Mouse (Mus musculus) large intestine, adult 2 months (tissue): Measurements from ENCODE around the gene Dock4. TPM values are rescaled to one million over a fixed set of nuclear protein-coding genes. Genes with fewer than 3 reads are reported as not detected.

Source experiments
- DNase-seq: peaks from one replicate; pipeline ENCODE4 v3.0.0-alpha.2; 2012; ENCODE audit warnings: low read depth, low spot score
- WGBS: fragments of 180-500 bp; shearing (Covaris S2); methylation state at CpG from one replicate; pipeline ENCODE4 v1.1.7; 2018; 5-methylcytosine and 5-hydroxymethylcytosine counted together
- polyA plus RNA-seq: library from polyadenylated mRNA; depleted of rRNA; stranded (reverse); fragments of >200 nt; gene quantifications from 2 replicates; pipeline ENCODE4 v1.2.3, GENCODE M21; 2012

The Dock4 gene
- polyA plus RNA-seq, 1 experiment: 0.69 TPM

DNA sequence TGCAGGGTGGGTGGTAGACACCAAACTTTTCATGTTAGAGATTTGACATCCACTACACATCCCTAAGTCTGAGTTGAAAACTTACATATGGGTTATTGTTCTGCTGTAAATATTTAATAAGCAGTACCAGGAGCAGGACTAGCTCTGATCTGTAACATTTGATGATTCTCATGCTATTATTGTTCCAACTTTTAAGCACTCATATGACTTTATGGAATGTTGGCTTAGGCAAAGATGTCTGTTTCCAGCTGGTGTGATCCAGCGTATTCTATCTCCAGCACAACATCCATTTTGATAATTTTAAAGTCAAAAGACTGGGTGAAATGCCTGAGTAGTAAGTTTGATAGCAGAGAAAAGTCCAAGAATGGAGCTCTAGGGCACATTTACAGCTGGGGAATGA is 261.4 kb downstream of the Dock4 start:
- 77% methylated on average over 1 of the region's 1 CpGs for WGBS

DNA sequence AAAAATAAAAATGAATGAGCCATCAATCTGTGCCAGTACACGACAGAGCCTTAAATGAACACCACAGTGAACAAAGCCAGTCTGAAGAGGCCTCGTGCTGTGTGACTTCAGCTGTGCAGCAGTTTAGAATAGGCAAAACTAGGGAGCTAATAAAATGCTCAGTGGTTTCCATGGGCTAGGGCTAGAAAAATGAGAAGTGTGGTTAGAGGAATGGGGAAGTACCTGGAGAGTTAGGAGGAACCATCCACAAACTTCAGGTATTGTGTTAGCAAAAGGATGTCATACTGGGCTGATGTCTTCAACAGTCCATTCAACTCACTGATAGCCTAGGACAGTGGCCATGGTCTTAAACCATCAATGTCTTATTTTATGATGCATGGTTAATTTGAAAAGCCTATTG is 263.3 kb downstream of the Dock4 start:
- WGBS: 87% methylated on average over 2 of the region's 2 CpGs

More for the DNA sequence above, 261.4 kb downstream of the Dock4 start:
- DNase-seq: no peak

DNA sequence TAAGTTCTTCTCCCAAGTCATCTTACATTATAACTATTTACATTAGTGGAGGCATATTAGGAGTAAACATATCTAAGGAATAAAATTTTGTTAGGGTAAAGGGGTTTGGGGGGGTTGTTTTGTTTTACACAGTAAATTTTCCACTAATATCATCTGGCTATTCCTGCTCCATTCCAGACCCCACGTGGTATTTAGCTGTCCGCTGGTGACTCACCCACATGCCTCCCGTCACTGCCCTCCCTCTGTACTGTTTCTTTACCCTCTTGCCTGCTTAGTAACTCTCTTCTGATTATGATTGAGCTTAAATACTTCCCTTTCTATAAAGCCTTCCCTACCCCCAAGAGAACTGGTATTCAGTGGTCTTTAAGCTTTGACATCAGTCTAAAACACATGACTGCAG is 266.5 kb downstream of the Dock4 start:
- no peak for DNase-seq
- 74% methylated on average over 3 of the region's 3 CpGs for WGBS

More for the DNA sequence above, 263.3 kb downstream of the Dock4 start:
- DNase-seq: no peak

DNA sequence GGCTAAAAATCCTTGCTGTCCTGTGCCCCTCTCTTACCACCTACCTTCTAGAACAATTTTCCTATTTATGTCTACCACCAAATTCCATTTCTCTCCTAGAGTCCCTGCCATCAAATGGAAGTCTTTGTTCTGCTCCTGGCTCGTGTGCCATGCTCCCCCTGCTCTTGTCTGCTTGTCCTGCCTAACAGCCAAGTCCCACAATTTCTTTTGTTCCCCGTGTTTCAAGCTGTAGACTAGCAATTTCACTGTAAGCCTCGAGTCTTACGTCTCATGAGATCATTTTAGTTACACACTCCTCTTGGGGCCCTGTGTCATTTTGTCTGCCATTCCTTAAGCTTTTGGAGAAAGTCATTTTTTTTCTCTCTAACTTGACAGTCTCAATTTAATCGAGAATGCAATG is 268.5 kb downstream of the Dock4 start:
- WGBS: 66% methylated on average over 5 of the region's 5 CpGs
- no peak for DNase-seq

DNA sequence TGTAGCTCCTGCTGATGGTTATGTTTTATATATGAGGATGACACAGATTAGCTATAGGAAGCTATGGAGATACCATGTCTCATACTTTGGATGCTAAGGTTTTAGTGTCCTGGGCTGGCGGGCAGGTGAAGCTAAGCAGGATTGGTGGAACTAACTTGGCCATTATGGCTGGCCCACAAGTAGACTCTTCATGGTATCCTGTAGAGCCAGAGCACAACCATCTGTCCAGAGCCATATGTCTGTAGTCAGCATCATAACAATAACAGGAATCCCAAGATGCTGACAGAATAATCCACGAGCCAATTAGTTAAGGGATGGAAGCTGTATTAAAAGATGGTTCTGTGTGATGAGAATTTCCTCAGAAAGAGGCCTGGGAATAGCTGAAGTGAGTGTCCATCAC is 269.4 kb downstream of the Dock4 start:
- DNase-seq: no peak
- 81% methylated on average over 2 of the region's 2 CpGs for WGBS

DNA sequence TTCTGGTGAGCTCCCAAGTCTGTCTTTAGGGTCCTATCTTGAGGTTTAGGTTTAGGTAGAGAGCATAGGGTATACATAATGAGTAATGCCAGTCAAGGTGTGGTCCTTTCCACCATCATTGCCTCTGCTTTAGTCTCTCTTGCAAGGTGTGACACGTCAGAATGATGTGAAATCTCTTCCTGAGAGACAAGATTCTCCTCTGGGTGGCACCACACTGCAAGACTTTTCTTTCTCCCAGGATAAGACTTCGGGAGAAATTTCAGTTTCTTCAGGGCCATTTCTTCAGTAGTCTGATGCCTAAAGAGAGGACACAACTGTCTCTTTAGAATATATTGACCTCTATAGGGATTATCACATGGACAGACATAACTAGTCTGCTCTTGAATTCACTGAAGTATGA is 282.6 kb downstream of the Dock4 start:
- no peak for DNase-seq
- 72% methylated on average over 2 of the region's 2 CpGs for WGBS

DNA sequence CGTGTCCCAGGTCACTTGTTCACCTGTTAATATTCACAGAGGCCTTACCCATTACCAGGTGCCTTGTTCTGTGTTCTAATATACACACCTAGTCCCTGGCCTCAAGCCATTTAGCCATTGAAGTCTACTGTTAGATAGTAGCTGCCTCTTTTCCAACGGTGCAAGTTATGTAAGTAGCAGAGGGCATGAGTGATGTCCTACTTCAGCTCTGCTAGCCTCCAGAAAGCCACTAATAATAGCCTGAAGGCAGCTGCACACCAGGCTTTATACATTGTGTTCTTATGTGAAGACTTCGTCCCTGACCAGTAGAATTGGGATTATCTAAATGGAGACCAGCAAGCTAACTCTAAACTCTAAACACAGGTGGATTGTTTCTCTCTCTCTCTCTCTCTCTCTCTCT is 285.0 kb downstream of the Dock4 start:
- WGBS: 82% methylated on average over 3 of the region's 3 CpGs

DNA sequence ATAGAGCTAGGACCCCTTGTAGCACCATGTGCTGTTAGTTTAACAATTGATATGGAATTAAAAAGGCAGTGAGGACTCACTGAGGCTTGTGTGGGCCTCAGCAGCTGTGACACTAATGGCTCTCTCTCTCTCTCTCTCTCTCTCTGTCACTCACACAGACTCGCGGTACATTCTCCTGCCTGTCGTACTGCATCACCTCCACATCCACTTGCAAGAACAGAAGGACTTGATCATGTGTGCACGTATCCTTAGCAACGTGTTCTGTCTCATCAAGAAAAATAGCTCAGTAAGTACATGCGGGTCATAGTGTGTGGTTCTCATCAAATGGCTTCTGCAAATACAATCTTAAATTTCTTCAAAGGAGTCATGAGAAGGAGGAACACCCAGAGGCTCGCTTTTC is 299.7 kb downstream of the Dock4 start:
- WGBS: 92% methylated on average over 7 of the region's 7 CpGs
- DNase-seq: no peak

More for the DNA sequence above, 285.0 kb downstream of the Dock4 start:
- no peak for DNase-seq

DNA sequence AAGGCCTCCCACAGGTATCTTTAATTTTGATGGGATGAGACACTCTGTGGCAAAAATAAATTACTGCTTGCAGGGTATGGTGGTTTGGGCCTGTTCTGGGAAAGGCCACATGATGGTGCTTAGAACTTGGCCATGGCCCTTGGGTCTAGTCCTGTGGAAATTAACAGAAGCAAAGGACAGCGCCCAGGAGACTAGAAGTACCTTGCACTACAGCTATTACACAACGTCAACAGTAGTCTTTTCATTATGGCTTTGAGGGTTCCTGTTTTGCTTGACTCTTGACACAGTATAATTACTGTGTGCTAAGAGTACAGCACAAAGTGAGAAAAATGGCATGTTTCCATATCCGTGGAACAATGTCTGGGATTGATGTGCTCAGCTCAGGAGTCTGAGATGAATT is 300.3 kb downstream of the Dock4 start:
- 73% methylated on average over 3 of the region's 3 CpGs for WGBS
- DNase-seq: no peak

DNA sequence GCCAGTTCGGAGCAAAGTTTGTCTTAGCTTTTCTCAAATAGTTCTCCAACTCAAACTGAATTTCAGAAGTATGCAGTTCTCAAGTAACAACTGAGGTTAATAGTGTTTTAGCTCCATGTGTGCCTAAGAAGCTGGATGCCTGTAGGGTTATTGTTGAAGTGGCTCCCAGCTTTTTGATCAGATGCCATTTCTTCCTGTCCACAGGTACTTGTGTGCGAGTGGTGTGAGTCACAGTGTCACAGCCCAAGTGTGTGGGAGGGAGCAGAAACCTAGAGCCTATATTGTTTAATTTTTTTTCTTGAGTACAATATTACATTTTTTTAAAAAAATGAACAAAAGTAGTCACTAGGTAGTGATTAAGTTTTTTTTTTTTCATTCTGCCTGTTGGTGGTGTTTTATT is 313.5 kb downstream of the Dock4 start:
- no peak for DNase-seq
- WGBS: 93% methylated on average over 2 of the region's 2 CpGs

DNA sequence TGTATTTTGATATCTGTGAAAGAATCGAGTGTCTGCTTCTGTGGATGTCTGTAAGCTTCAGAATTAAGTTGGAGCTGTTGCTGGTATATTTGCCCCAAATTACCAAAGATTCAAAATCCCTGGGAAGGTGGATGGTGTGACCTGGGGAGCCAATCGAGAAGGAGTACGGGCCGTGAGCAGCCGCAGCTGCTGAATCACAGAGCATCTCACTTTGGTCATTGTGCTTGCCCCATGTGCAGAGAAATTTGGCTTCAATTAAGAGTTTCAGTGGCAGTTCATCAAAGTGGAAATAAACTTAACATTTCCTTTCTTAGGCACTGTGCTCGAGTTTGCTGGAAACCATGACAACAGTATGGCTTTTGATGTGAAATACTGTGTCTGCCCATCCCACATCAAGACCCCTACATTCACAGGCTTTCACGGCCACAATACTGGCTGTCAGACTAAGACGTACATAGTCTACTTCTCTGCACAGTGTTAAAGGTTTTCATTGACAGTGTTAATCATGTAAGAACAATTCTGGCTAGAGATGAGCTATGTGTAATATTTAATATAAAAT is 321.6 kb downstream of the Dock4 start:
- 87% methylated on average over 8 of the region's 8 CpGs for WGBS
- no peak for DNase-seq

DNA sequence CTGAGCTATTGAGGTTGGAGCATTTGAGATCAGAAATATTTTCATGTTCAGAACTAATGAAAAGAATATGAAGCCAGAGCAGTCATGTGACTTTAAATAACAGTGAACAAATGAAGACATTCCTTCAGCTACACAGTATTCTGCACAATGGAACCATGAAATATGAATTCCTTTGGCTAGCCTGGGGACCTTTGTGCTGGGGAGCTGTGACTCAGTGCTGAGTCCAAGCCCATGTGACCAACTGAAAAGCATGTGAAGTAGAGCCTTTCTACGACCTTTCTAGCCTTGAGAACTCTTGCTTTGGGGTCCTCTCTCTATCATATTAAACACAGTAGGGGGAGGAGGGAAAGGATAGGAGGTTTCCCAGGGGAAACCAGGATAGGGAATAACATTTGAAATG is 327.3 kb downstream of the Dock4 start:
- DNase-seq: no peak
- WGBS: 84% methylated on average over 1 of the region's 1 CpGs

DNA sequence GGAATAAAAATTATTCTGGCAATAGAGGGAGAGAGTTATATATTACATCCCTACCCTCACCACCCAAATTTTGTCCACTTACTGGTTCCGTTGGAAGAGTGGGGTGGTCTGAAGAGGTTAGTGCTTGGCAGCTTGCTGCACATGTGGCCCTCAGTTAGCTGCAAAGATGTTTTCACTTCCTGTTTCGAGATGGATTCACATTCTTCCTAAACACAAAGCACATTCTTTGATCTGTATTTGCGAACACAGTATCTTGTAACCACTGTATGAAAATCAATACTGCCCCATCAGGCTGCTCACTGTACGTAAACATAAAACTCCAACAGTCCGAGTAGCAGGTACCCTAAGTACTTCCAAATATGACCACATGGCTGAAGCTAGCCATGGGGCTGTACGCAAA is 335.8 kb downstream of the Dock4 start:
- WGBS: 81% methylated on average over 6 of the region's 6 CpGs
- no peak for DNase-seq

DNA sequence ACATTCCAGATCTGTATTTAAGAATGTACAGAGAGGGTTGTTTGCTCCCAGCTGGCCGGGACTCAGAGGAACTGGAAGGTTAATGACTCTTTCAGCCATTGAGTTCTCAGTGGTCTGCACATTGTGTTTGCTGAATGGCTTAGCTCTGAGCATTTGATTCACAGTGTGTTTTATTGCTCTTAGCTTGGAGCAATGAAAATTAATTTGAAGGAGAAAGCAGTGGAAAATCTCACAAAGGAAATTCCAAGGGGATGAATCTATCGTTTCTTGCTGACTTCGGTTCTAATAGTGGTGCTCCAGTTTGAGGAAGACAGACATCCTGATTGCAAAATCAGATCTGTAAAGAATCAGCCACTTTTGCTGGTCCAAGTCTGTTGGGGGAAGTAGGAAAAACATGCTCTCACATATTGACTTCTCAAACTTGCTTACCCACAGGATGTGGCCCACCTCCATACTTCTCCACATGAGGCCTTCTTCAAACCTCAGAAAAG is 342.9 kb downstream of the Dock4 start:
- WGBS: 28% methylated on average over 3 of the region's 3 CpGs
- DNase-seq: no peak

DNA sequence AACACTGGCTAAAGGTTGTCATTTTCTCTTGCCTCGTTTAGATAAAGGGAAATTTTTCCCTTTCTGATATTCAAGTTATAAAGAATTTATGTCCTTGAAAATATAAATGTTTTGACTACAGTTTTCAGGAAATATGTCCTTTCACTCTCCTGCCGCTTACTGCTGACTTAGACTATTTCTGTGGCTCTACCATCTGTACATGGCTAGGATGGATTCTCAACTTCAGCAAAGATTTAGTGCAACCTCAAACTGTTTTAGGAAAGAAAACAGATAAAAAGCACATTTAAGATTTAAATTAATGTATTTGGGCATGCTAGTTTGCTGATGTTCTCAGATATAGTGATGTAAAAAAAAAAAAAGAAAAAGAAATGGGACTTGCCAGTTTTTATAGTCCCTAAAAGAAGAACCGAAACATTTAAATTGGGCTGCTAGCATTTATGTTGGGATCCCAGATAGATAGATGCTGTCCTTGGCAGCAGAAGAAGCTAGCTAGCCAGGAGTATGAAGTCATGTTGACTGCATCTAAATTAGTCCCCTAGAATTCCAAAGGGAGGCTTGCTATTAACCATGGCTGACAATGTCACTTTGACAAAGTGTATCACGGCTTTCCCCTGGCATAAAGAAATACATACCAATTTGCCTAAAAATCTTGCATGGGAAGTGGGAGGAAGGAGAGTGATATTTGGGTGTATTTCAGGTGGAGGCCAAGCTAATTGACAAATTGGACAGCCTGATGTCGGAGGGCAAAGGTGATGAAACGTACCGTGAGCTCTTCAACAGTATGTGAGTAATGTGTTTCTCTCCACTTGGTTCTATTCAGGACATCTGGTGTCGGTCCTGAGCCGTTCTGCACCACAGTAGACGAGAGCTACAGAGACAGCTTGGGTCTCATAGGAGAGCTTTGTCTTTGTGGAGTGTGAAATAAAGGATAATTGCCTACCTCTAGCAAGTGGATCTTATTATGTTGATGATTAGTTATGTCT is 343.9 kb downstream of the Dock4 start:
- DNase-seq: no peak
- 87% methylated on average over 10 of the region's 10 CpGs for whole genome bisulfite sequencing

DNA sequence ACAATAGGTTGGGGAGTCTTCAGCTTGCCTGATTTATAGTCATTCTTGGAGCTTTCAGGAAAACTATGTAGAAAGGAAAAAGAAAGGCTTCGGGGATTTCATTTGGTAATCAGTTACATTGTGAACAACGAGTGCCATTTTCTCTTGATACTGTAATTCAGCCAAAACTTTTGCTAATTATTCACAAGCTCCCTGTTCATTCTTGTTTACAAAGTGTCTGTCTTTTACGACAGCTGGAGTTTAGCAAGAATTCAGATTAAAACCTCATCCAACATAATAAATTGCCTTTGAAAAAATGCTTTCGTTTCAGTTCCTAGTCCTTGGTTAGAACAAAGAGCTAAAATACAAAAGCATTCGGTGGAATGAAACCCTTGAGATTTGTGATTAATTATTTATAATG is 345.5 kb downstream of the Dock4 start:
- WGBS: 18% methylated on average over 5 of the region's 5 CpGs
- DNase-seq: no peak

DNA sequence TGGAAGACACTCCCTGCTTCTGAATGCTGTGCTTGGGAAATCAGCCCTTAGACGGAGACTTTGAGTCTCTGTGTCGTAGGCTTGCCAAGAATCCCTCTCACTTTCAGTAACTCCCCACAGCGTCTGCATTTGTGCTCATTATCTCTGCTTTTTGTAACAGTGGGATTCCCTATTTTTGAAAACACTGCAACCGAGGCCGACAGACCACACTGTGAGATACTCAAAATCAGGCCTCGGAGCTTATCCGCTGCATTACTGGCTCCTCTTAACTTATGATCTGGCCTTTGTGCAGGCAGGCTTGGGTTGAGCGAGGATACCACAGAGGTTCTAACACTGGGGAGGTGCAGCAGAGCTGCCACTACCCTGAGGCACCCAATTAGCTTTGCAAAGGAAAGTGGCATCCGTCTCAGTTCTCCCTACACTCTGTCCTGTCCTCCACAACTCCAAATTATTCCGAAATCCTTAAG is 346.5 kb downstream of the Dock4 start:
- DNase-seq: no peak
- 78% methylated on average over 10 of the region's 10 CpGs for WGBS

DNA sequence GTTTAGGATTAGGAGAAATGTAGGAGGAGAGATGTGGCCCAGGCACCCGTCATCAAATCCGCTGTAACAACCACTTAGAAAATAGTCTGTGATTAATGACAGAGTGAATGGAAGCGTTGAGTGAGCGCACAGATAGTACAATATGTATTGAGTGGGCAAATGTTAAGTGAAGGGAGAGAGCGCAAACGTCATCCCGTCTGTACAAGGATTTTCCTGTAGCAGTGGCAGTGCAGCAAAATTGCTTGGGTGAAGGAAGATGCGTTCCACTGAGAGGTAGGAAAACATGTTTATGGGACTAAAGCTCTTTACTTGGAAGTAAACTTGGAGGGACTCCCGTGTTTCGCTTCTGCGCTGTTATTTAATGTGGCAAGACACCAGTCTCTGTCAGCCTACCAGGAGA is 348.3 kb downstream of the Dock4 start:
- no peak for DNase-seq
- 77% methylated on average over 11 of the region's 11 CpGs for WGBS

DNA sequence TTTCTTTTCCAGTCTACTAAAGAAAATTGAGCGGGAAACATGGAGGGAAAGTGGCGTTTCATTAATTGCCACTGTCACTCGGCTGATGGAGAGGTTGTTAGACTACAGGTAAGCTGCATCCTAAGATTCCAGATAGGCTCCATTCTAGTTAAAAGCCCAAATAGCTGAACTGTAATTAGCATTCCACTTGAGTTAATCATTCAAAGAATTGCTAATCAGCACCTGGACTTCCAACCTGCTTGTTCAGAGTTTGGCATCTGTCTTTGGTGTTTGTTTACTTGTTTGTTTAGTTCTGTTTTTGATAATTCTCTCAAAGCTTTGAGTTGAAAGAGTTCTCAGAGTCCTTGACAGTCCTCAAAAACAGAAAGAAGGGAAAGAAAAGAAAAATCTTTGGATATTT is 349.0 kb downstream of the Dock4 start:
- DNase-seq: no peak
- WGBS: 72% methylated on average over 3 of the region's 3 CpGs

DNA sequence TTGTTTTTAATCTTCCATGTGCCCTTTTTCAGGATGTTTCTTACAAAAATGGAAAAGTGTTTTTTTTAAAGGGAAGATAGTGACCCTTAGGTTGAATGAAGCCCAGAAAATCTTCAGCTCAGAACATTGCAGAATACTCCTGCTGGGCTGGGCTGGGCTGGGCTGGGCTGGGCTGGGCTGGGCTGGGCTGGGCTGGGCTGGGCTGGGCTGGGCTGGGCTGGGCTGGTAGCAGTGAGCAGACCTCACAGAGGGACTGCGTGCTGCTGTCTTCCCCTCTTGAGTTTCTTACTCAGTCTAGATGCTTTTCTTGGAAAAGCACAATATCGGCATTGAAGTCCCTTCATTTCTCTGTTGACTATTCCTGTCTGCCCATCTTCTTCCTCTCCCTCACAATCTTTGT is 350.0 kb downstream of the Dock4 start:
- no peak for DNase-seq
- WGBS: 42% methylated on average over 2 of the region's 2 CpGs
